Mouse (Mus musculus) myocyte (in vitro differentiated cells): ENCODE data around the gene Enpp3. TPM values are rescaled to one million over a fixed set of nuclear protein-coding genes. Genes with fewer than 3 reads are reported as not detected.
"Not testable (repeated sequence)": the region's sequence is repeated elsewhere in the genome, so short reads cannot be mapped to it uniquely, and the experiment has no call there.

Source experiments
- H3K27me3 ChIP-seq: one replicate; pipeline ENCODE4 v1.6.1; 2011; ENCODE audit not compliant: control insufficient read depth, insufficient read depth, insufficient read length
- H3K36me3 ChIP-seq: one replicate; pipeline ENCODE4 v1.6.1; 2011; ENCODE audit not compliant: control insufficient read depth, insufficient read depth
- H3K4me2 ChIP-seq: one replicate; pipeline ENCODE4 v1.6.1; 2011; ENCODE audit warnings: low read depth, control low read depth
- H3K4me3 ChIP-seq: one replicate; pipeline ENCODE4 v1.5.1; 2011; ENCODE audit warnings: mild to moderate bottlenecking, control low read depth, moderate library complexity
- H3K79me2 ChIP-seq: one replicate; pipeline ENCODE4 v1.6.1; 2011; ENCODE audit not compliant: control insufficient read depth, insufficient read depth
- H3ac ChIP-seq: one replicate; pipeline ENCODE4 v1.6.1; 2011; ENCODE audit not compliant: control insufficient read depth, insufficient read length
- CEBPB ChIP-seq: IDR thresholded peaks from 2 replicates; pipeline ENCODE4 v1.6.1; 2011; ENCODE audit warnings: mild to moderate bottlenecking, moderate library complexity; ENCODE audit not compliant: poor library complexity, insufficient read depth, severe bottlenecking
- E2F4 ChIP-seq: IDR thresholded peaks from one replicate; pipeline ENCODE4 v1.6.1; 2011; ENCODE audit warnings: mild to moderate bottlenecking, control low read depth, moderate library complexity; ENCODE audit not compliant: insufficient read depth
- MAX ChIP-seq: IDR thresholded peaks from one replicate; pipeline ENCODE4 v1.6.1; 2011; ENCODE audit warnings: low read depth, mild to moderate bottlenecking, control low read depth
- MYOD1 ChIP-seq, 3 experiments: IDR thresholded peaks; one replicate each; pipeline ENCODE4 v1.6.1; 2011; ENCODE audit warnings: control low read depth in 2 of 3, low read depth in 2 of 3, mild to moderate bottlenecking in 2 of 3, moderate library complexity in 1 of 3; ENCODE audit not compliant: insufficient read length in 2 of 3, control insufficient read depth in 1 of 3
- MYOG ChIP-seq, 3 experiments: IDR thresholded peaks; one replicate each; pipeline ENCODE4 v1.6.1; 2011; ENCODE audit warnings: control low read depth in 2 of 3, low read depth in 2 of 3, mild to moderate bottlenecking in 2 of 3; ENCODE audit not compliant: insufficient read length in 2 of 3, control insufficient read depth in 1 of 3, insufficient read depth in 1 of 3
- POLR2A ChIP-seq: IDR thresholded peaks from one replicate; pipeline ENCODE4 v1.6.1; 2011; ENCODE audit warnings: low read depth, mild to moderate bottlenecking, control low read depth, moderate library complexity; ENCODE audit not compliant: insufficient read length
- POLR2AphosphoS2 ChIP-seq: IDR thresholded peaks from one replicate; pipeline ENCODE4 v1.6.1; 2011; ENCODE audit warnings: low read depth, control low read depth; ENCODE audit not compliant: insufficient read length
- REST ChIP-seq: IDR thresholded peaks from one replicate; pipeline ENCODE4 v1.6.1; 2011; ENCODE audit warnings: mild to moderate bottlenecking, control low read depth, moderate library complexity; ENCODE audit not compliant: insufficient read depth, insufficient read length
- SRF ChIP-seq: IDR thresholded peaks from one replicate; pipeline ENCODE4 v1.6.1; 2011; ENCODE audit warnings: low read depth; ENCODE audit not compliant: control insufficient read depth, insufficient read length
- TCF12 ChIP-seq: IDR thresholded peaks from one replicate; pipeline ENCODE4 v1.6.1; 2011; ENCODE audit warnings: mild to moderate bottlenecking, control low read depth; ENCODE audit not compliant: poor library complexity, insufficient read depth, severe bottlenecking
- TCF3 ChIP-seq: IDR thresholded peaks from one replicate; pipeline ENCODE4 v1.6.1; 2011; ENCODE audit warnings: low read depth, control low read depth; ENCODE audit not compliant: insufficient read length
- USF1 ChIP-seq: IDR thresholded peaks from one replicate; pipeline ENCODE4 v1.6.1; 2011; ENCODE audit warnings: low read depth, mild to moderate bottlenecking, control low read depth, moderate library complexity
- polyA plus RNA-seq: library from polyadenylated mRNA; unstranded; fragments of >200 nt; fragmentation: generic; extraction: Trizol; gene quantifications from one replicate; pipeline ENCODE4 v1.2.1, GENCODE M21; 2012; ENCODE audit warnings: missing spikeins

Enpp3 gene
- polyA plus RNA-seq, 1 experiment: 3.6 TPM

GRCm38 (mm10) chr10:24806756-24807155 is 35.9 kb downstream of the Enpp3 start:
- TF ChIP-seq SRF (no peak), MYOG (IDR thresholded peaks at IDR 0.05; ENCODE audit: control insufficient read depth in 1 of 3, insufficient read depth in 1 of 3, insufficient read length in 2 of 3, low read depth in 2 of 3) (no peak), POLR2A (no peak), POLR2AphosphoS2 (no peak), USF1 (no peak), CEBPB (no peak), MYOD1 (IDR thresholded peaks at IDR 0.05; ENCODE audit: control insufficient read depth in 1 of 3, insufficient read length in 2 of 3, low read depth in 2 of 3) (no peak), TCF3 (no peak), REST (no peak), TCF12 (no peak), E2F4 (no peak), MAX (no peak)
- H3ac ChIP-seq: no peak overlapping the region
- H3K36me3 ChIP-seq: no peaks in the 10 kb centered on the region
- H3K4me2 ChIP-seq: no peak overlapping the region
- H3K27me3 ChIP-seq: no peaks in the 10 kb centered on the region
- H3K4me3 ChIP-seq: no peak overlapping the region
- H3K79me2 ChIP-seq: no peaks in the 10 kb centered on the region

- Histone ChIP-seq H3K4me3 (no peak overlapping the region), H3K4me2 (no peak overlapping the region), H3K27me3 (no peaks in the 10 kb centered on the region), H3K79me2 (no peaks in the 10 kb centered on the region), H3ac (no peak overlapping the region), H3K36me3 (no peaks in the 10 kb centered on the region)
- TF ChIP-seq POLR2AphosphoS2: no peak
- TF ChIP-seq E2F4: no peak
- TF ChIP-seq MAX: no peak
- no peak for TF ChIP-seq POLR2A
- TF ChIP-seq TCF3: no peak
- TF ChIP-seq USF1: no peak
- no peak for TF ChIP-seq CEBPB
- TF ChIP-seq SRF: no peak
- TF ChIP-seq TCF12: no peak
- TF ChIP-seq MYOG (IDR thresholded peaks at IDR 0.05; ENCODE audit: control insufficient read depth in 1 of 3, insufficient read depth in 1 of 3, insufficient read length in 2 of 3, low read depth in 2 of 3): no peak
- no peak for TF ChIP-seq REST
- no peak for TF ChIP-seq MYOD1 (IDR thresholded peaks at IDR 0.05; ENCODE audit: control insufficient read depth in 1 of 3, insufficient read length in 2 of 3, low read depth in 2 of 3)
These were observed 36.7 kb downstream of the Enpp3 start for GRCm38 (mm10) chr10:24805876-24806275.

GRCm38 (mm10) chr10:24805173-24805572 is 37.5 kb downstream of the Enpp3 start:
- Histone ChIP-seq H3K27me3 (no peaks in the 10 kb centered on the region), H3K4me3 (no peak overlapping the region), H3ac (no peak overlapping the region), H3K4me2 (no peak overlapping the region), H3K36me3 (no peaks in the 10 kb centered on the region), H3K79me2 (no peaks in the 10 kb centered on the region)
- TF ChIP-seq TCF12 (no peak), POLR2A (no peak), MAX (no peak), SRF (no peak), MYOD1 (IDR thresholded peaks at IDR 0.05; ENCODE audit: control insufficient read depth in 1 of 3, insufficient read length in 2 of 3, low read depth in 2 of 3) (no peak), USF1 (no peak), REST (no peak), MYOG (IDR thresholded peaks at IDR 0.05; ENCODE audit: control insufficient read depth in 1 of 3, insufficient read depth in 1 of 3, insufficient read length in 2 of 3, low read depth in 2 of 3) (no peak), E2F4 (no peak), TCF3 (no peak), CEBPB (no peak), POLR2AphosphoS2 (no peak)

GRCm38 (mm10) chr10:24802742-24803244 is 39.8 kb downstream of the Enpp3 start:
- H3K27me3 ChIP-seq, H3K36me3 ChIP-seq, H3ac ChIP-seq, H3K79me2 ChIP-seq, H3K4me2 ChIP-seq, H3K4me3 ChIP-seq: not testable (repeated sequence)

- Histone ChIP-seq H3ac (no peak overlapping the region), H3K79me2 (no peaks in the 10 kb centered on the region), H3K27me3 (no peaks in the 10 kb centered on the region), H3K36me3 (no peaks in the 10 kb centered on the region), H3K4me3 (no peak overlapping the region), H3K4me2 (no peak overlapping the region)
- TF ChIP-seq POLR2A (no peak), SRF (no peak), TCF3 (no peak), TCF12 (no peak), USF1 (no peak), CEBPB (no peak), POLR2AphosphoS2 (no peak), MYOG (IDR thresholded peaks at IDR 0.05; ENCODE audit: control insufficient read depth in 1 of 3, insufficient read depth in 1 of 3, insufficient read length in 2 of 3, low read depth in 2 of 3) (no peak), MYOD1 (IDR thresholded peaks at IDR 0.05; ENCODE audit: control insufficient read depth in 1 of 3, insufficient read length in 2 of 3, low read depth in 2 of 3) (no peak), REST (no peak)
These were observed 40.8 kb downstream of the Enpp3 start for GRCm38 (mm10) chr10:24801796-24802195.
